Mouse (Mus musculus) liver, embryonic 16.5 days (tissue): ENCODE measurements around the gene Tmppe. TPM values are rescaled to one million over a fixed set of nuclear protein-coding genes. Genes with fewer than 3 reads are reported as not detected.
A peak's percentile ranks its signal among the peaks of the same experiment; 100 is the strongest.

Experiments used
- ATAC-seq: fragments of 200-750 bp; cut with Nextera tagmentation; 2 replicates; pipeline ENCODE4 v1.8.0; 2017; ENCODE audit warnings: low read depth, mild to moderate bottlenecking, moderate number of reproducible peaks, moderate library complexity
- H3K27ac ChIP-seq: fragments of 300-500 bp; sonication (generic); 2 replicates; pipeline ENCODE4 v1.5.1; 2014; ENCODE audit warnings: mild to moderate bottlenecking, low read length
- H3K27me3 ChIP-seq: fragments of 300-500 bp; sonication (generic); 2 replicates; pipeline ENCODE4 v1.6.1; 2014; ENCODE audit warnings: low read depth, low read length, mixed read lengths; ENCODE audit not compliant: control insufficient read depth, insufficient read depth
- H3K36me3 ChIP-seq: fragments of 300-500 bp; sonication (generic); 2 replicates; pipeline ENCODE4 v1.6.1; 2014; ENCODE audit warnings: mild to moderate bottlenecking; ENCODE audit not compliant: control insufficient read depth, insufficient read depth
- H3K4me1 ChIP-seq: fragments of 300-500 bp; sonication (generic); 2 replicates; pipeline ENCODE4 v1.6.1; 2014; ENCODE audit warnings: low read depth, low read length, mixed read lengths; ENCODE audit not compliant: control insufficient read depth
- H3K4me2 ChIP-seq: fragments of 300-500 bp; sonication (generic); 2 replicates; pipeline ENCODE4 v1.6.1; 2014; ENCODE audit warnings: low read depth, low read length, mixed read lengths
- H3K4me3 ChIP-seq: fragments of 300-500 bp; sonication (generic); 2 replicates; pipeline ENCODE4 v1.5.1; 2014; ENCODE audit warnings: low read depth, mild to moderate bottlenecking, low read length
- H3K9ac ChIP-seq: fragments of 300-500 bp; sonication (generic); 2 replicates; pipeline ENCODE4 v1.6.1; 2014; ENCODE audit warnings: low read depth, low read length
- H3K9me3 ChIP-seq: fragments of 300-500 bp; sonication (generic); replicated peaks from 2 replicates; pipeline ENCODE4 v1.6.1; 2016; ENCODE audit warnings: low read length; ENCODE audit not compliant: control insufficient read depth
- WGBS: fragments of 180-500 bp; shearing (Covaris S2); extraction: QIAGEN DNeasy Blood & Tissue Kit; methylation state at CpG from one replicate; pipeline ENCODE4 v1.1.7; 2014; ENCODE audit not compliant: insufficient replicate concordance; 5-methylcytosine and 5-hydroxymethylcytosine counted together
- polyA plus RNA-seq: library from polyadenylated mRNA; unstranded; fragments of >200 nt; fragmentation: Nextera tagmentation; extraction: Ambion mirVana; gene quantifications from 2 replicates; pipeline ENCODE4 v1.2.1, GENCODE M21; 2015

The Tmppe gene
- polyA plus RNA-seq, 1 experiment from 2014 or later = 2.7 TPM

DNA sequence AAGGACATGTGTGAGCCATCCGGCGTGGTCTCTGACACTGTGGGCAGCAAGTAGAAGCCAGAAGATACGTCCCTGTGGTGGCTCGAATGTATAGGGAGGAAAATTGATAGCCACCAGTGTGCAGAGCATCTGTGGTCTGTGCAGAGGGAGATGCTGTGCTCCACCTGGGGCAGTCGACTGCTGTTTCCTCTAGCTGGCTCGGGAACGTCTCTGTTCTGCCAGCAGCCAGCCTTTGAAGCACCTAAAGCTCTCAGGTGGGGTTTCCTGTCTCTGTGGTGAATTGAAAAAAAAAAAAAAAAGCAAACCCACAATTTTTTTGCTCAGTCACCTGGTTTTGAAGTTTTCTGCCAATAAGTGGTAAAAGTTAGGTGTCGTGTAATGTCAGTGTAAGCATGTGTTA, 42.4 kb downstream of the Tmppe start:
- WGBS = 65% methylated on average over 8 of the region's 8 CpGs
- no peak for ATAC-seq
- Histone ChIP-seq H3K9ac (no peak overlapping the region), H3K27me3 (no peaks in the 10 kb centered on the region), H3K4me1 (no peaks in the 10 kb centered on the region), H3K36me3 (no peaks in the 10 kb centered on the region), H3K4me3 (no peak overlapping the region), H3K4me2 (no peak overlapping the region), H3K27ac (no peak overlapping the region), H3K9me3 (no peaks in the 10 kb centered on the region)

DNA sequence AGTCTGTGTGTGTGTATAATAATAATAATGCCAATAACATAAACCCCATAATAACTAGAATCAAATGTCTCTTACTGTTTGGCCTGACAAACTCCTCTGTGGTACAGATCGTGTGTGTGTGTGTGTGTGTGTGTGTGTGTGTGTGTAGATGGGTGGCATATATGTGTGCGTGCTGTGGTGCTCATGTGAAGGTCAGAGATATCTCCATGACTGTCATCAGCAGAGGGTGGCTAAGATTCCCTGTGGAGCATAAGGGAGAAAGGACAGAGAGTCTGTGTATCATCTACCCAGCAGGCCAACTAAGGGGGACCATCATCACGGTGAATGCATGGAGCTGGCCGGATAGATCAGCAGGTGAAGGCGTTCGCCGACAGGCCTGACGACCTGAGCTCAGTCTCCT, 46.0 kb downstream of the Tmppe start:
- H3K4me3 ChIP-seq = no peak overlapping the region
- peaks cover 3% of the 10 kb centered on the region for H3K4me1 ChIP-seq
- H3K9me3 ChIP-seq = no peaks in the 10 kb centered on the region
- ATAC-seq = no peak
- no peak overlapping the region for H3K9ac ChIP-seq
- H3K27ac ChIP-seq = no peak overlapping the region
- WGBS = 76% methylated on average over 8 of the region's 8 CpGs
- no peaks in the 10 kb centered on the region for H3K36me3 ChIP-seq
- H3K27me3 ChIP-seq = no peaks in the 10 kb centered on the region
- no peak overlapping the region for H3K4me2 ChIP-seq

DNA sequence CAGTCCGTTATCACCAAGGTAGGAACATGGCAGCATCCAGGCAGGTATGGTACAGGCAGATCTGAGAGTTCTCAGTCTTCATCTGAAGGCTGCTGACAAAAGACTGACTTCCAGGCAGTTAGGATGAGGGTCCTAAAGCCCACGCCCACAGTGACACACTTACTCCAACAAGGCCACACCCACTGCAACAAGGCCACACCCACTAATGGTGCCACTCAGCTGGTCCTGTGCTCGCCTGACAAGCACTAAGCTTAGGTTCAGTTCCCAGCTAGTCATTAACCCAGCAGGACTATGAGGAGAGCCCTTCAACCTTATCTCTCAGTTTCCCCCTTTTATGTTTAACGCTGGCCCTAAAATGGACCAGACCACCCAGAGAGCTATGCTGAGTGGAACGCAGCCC, 47.8 kb downstream of the Tmppe start:
- peak; percentile 51; the same call in 1 of the 2 replicates for ATAC-seq
- H3K9me3 ChIP-seq = no peaks in the 10 kb centered on the region
- no peak overlapping the region for H3K4me3 ChIP-seq
- WGBS = 61% methylated on average over 5 of the region's 5 CpGs
- no peak overlapping the region for H3K9ac ChIP-seq
- no peak overlapping the region for H3K27ac ChIP-seq
- no peaks in the 10 kb centered on the region for H3K27me3 ChIP-seq
- no peaks in the 10 kb centered on the region for H3K36me3 ChIP-seq
- H3K4me1 ChIP-seq = peaks cover 3% of the 10 kb centered on the region
- no peak overlapping the region for H3K4me2 ChIP-seq

DNA sequence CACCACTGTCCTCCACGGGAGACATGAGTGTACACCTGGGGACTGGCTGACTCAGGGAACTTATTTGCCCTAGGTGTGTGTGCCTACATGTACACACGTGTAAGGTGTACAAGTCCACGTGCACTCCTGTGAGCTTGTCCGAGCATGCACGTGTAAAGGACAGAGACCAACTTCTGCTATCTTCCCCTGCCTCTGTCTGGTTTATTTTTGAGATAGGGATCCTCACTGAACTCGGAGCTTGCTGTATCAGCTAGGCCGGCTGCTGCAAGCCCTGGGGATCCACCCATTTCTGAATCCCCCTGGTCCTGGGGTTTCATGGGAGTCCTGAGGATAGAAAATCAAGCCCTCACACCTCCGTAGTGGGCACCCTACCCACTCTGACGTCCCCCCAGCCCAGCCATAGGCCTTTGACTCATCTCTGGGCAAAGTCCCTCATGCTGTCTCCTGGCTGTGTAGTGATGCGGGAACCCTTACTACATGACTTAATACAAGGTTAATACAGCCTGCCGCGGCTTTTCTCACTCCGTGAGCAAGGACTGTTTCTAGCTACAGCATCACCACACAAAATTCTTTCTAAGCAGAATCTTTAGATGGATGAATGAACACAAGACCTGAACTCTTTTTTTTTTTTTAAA, 48.3 kb downstream of the Tmppe start:
- H3K9me3 ChIP-seq = no peaks in the 10 kb centered on the region
- no peak overlapping the region for H3K4me3 ChIP-seq
- H3K36me3 ChIP-seq = no peaks in the 10 kb centered on the region
- 56% methylated on average over 13 of the region's 13 CpGs for WGBS
- no peak overlapping the region for H3K4me2 ChIP-seq
- peaks cover 3% of the 10 kb centered on the region for H3K4me1 ChIP-seq
- ATAC-seq = peak; percentile 58
- no peak overlapping the region for H3K27ac ChIP-seq
- no peaks in the 10 kb centered on the region for H3K27me3 ChIP-seq
- H3K9ac ChIP-seq = no peak overlapping the region

DNA sequence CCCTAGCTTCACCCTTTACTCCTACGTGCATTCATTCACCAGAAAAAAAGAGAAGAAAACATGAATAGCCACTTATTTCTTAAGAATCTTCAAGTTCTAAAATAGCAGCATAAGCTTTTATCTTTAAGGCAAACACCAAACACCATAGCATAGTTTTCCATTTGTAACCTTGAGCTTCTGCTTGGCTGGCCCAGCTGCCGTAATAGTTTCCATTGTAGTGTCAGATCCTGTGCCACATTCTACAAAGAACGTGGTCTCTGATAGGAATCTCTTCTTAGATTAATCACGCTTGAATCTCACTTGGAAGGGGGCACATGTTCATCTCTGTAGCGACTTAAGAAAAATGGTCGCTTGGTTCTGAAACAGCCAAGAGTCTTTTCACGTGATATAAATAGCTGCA, 50.7 kb downstream of the Tmppe start:
- Histone ChIP-seq H3K36me3 (no peaks in the 10 kb centered on the region), H3K4me3 (no peak overlapping the region)

DNA sequence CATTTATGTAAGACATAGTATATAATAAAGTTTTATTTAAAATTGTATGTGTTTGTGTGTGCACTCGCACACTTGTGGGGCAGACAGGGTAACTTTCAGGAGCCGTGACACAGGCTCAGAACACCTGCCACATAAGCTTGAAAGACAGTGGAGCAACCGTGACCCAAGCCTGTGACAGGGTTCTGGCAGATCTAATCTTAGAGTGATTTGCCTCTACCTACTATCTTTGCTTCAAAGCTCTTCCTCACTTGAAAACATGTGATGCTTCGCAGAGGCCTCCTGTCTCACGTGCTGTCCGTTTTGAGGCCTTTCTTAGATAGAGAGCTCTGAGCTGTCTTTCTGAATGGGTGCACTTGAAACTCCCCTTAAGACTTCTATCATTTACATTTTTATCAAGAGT, 51.5 kb downstream of the Tmppe start:
- Histone ChIP-seq H3K4me1 (peaks cover 3% of the 10 kb centered on the region), H3K36me3 (no peaks in the 10 kb centered on the region), H3K27me3 (no peaks in the 10 kb centered on the region), H3K27ac (no peak overlapping the region), H3K4me3 (no peak overlapping the region), H3K9ac (no peak overlapping the region), H3K9me3 (no peaks in the 10 kb centered on the region), H3K4me2 (no peak overlapping the region)
- no peak for ATAC-seq
- 69% methylated on average over 6 of the region's 6 CpGs for WGBS

More for the DNA sequence above, 50.7 kb downstream of the Tmppe start:
- ATAC-seq = no peak
- Histone ChIP-seq H3K27ac (no peak overlapping the region), H3K4me2 (no peak overlapping the region), H3K9me3 (no peaks in the 10 kb centered on the region), H3K27me3 (no peaks in the 10 kb centered on the region), H3K4me1 (peaks cover 3% of the 10 kb centered on the region), H3K9ac (no peak overlapping the region)
- WGBS = 66% methylated on average over 7 of the region's 7 CpGs

DNA sequence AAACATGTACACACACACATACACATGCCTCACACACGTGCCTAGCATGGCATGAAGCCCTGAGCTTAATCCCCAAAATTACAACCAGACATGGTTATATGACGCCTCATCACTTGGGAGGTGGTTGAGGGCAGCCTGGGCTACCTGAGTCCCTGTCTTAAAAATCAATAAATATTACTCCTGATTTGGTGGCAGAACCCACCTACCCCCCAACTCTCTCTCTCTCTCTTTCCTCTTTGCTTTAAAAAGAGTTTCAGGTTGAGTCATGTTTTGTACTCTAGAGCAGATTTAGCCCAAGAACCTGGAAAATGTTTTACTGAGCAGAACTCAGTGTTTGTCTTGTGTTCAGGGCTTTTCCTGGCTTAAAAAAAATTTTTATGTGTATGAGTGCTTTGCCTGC, 54.5 kb downstream of the Tmppe start:
- no peaks in the 10 kb centered on the region for H3K4me1 ChIP-seq
- no peak overlapping the region for H3K9ac ChIP-seq
- 72% methylated on average over 2 of the region's 2 CpGs for WGBS
- no peak for ATAC-seq
- H3K27ac ChIP-seq = no peak overlapping the region
- H3K4me2 ChIP-seq = no peak overlapping the region
- no peaks in the 10 kb centered on the region for H3K36me3 ChIP-seq
- H3K9me3 ChIP-seq = no peaks in the 10 kb centered on the region
- no peak overlapping the region for H3K4me3 ChIP-seq
- H3K27me3 ChIP-seq = no peaks in the 10 kb centered on the region

Other genes starting within 250 kb of the Tmppe start
- gene Bcl2a1c, start 71.0 kb upstream of the Tmppe start, polyA plus RNA-seq = not detected in 2 replicates
- gene Crtap, start 10.4 kb upstream of the Tmppe start, polyA plus RNA-seq = 17.8 and 18.2 TPM in 2 replicates
- gene Glb1, start within 50 bp of the Tmppe start, polyA plus RNA-seq = 14.2 and 18.5 TPM in 2 replicates
- gene Ccr4, start 103.8 kb downstream of the Tmppe start, polyA plus RNA-seq = not detected in 2 replicates
- gene C130032M10Rik, start 114.6 kb downstream of the Tmppe start, polyA plus RNA-seq = not detected in 2 replicates
- 0.69 and 0.71 TPM in 2 replicates for gene Trim71, start 163.3 kb downstream of the Tmppe start, polyA plus RNA-seq
- gene Cnot10, start 239.1 kb downstream of the Tmppe start, polyA plus RNA-seq = 23.0 and 24.4 TPM in 2 replicates